Mouse (Mus musculus): ENCODE results near the gene Ccdc85c.

DNA sequence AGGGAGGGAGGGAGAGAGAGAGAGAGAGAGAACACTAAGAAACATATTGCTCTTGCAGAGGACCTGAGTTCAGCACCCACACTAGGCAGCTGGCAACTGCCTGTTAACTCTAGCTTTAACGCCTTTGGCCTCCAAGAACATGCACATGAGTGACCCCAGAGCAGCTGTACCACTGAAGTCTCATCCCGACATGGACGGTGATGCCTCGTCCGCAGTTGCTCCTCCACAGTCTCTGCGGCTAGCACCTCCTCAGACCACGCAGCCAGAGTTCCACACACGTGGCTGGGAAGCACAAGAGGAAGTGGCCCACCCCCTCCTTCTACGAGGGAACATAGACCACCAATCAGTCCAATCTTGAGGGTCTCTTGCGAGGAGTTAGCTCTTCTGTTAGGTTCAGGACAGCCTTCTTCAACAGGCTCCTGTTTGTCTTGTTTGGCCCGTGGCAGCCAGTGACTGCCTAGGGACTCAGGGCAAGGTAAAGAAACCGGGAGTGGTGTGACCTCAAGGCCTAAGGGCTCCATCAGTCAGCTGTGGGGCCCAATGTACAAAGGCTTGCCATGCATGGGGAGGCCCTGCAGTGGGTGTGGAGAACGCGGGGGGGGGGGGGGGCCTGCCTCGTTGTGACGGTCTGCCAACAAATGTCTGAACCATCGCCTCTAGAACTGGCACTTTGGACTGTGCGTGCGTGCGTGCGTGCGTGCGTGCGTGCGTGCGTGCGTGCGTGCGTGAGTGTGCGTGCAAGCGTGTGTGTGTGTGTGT lies 24.0 kb downstream of the Ccdc85c start:
- TF ChIP-seq CTCF (conservative IDR thresholded peaks at IDR 0.05; ENCODE audit: low read length): no peak
- no peak for TF ChIP-seq NANOG (IDR thresholded peaks at IDR 0.05; ENCODE audit: borderline replicate concordance, low read length)
- no peak for TF ChIP-seq POU5F1 (IDR thresholded peaks at IDR 0.05; ENCODE audit: borderline replicate concordance, low read length)
